Mouse (Mus musculus) NIH3T3 (cell line): Measurements from ENCODE around the gene Rab2b.
"Not testable (repeated sequence)": the region's sequence is repeated elsewhere in the genome, so short reads cannot be mapped to it uniquely, and the experiment has no call there.

Experiments used
- DNase-seq: peaks from one replicate; pipeline ENCODE4 v3.0.0-alpha.2; 2012; ENCODE audit warnings: low read depth

The Rab2b gene

DNA sequence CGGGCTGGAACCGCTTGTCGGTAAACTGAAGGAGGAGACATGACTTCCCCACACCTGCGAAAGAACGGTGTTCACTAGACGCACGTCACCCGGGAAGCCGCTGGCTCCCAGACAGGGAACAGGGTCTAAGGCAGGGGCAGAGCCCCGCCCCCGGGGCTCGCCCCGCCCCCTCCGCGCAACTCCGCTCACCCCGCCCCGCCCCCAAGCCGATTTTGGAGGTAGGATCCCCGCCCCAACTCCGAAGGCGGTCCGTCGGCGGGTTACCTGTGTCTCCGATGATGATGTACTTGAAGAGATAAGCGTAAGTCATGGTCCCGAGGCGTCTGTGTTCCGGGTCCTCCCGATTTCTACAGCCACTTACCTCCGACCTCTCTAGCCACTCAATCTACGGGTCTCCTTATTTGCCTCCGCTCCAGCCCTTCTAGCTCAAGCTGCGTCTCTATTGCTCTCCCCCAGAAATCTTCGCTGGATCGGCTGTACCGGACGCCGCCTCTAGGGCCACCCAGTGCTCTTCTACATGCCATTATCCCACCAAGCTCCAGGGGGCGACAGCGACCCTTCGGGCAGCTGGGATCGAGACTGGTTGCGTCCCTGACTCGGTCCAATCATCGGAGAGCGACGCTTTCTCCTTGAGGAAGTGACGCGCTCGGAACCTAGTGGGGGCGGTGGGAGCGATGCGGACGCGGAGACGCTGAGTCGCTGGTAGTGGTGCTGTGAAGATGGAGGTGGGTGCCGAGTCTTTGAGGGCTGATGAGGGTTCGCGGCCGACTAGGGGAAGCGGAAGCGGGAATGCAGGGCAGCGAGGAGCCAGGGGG is at the start of gene Rab2b, which contains the start of gene Tox4:
Gene Rab2b (minus strand): TSS at position 614 of the 815 bp plus-strand sequence.
Gene Tox4 (plus strand): TSS at position 215 of the 815 bp plus-strand sequence.
- peak; percentile 98 for DNase-seq

DNA sequence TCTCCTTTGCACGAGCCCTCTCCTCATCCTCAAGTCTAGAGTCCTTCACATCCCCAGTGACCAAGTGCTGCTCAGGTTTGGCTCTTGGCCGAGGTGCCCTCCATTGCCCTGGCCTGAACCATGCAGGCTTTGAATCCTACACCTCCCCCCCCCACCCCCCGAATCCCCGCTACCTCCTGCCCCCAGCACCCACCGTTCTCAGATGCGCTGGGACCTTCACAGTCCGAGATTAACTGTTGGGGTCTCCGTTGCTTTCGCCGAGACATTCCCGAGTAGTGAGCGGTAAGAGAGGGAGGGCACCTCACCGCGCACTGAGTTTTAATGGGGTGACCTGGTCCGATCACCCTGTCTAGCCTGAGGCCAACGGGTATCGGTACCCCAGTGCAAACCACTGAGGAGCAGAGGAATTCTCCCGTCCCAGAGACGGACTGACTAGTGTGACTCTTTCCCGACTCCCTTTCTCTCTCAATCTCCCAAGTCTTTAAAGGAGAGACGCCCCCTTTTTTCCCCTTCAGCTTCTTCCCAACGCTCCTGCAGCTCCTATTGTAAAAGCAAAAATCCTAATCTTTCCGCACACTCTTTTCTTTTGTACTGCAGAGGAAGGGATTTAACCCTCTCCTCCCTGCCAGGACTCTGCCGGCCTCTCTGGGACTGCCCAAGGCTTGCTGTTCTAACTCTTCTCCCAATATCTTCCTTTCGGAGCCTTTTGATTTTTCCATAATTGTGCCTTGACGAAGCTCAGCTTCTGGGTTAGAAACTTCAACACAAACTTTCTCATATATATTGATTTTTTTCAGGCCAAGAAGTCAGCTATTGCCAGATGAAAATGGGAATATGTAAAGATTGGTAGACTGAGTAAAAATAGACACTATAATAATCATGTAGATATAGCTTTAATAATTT is 48.8 kb upstream of the Rab2b start, which contains the start of gene Sall2:
Gene Sall2 (minus strand): TSS at position 853 of the 903 bp plus-strand sequence.
- DNase-seq, result no peak

DNA sequence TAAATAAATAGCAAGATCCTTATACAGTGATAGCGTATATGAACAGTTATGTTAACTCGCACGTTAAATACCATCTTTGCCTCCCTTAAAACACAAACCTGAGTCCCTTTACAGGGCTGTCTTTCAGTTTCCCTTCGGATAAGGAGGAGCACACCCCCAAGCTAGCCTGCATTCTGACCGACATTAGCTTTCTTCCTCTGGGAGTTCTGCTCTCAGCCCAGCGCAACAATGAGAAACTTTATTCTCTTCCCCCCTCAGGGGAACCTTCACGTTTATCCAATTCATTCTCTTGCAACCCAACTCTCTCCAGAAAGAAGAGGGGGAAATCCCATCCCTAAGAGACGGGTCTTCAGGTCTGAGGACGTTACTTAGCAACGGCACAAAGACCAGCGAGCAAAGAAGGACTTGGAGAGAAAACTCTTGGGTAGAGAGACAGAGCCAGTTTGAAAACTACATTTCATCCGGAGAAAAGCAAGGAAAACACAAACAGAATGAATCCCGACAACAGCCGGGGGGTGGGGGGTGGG is 48.1 kb upstream of the Rab2b start:
- no peak for DNase-seq

DNA sequence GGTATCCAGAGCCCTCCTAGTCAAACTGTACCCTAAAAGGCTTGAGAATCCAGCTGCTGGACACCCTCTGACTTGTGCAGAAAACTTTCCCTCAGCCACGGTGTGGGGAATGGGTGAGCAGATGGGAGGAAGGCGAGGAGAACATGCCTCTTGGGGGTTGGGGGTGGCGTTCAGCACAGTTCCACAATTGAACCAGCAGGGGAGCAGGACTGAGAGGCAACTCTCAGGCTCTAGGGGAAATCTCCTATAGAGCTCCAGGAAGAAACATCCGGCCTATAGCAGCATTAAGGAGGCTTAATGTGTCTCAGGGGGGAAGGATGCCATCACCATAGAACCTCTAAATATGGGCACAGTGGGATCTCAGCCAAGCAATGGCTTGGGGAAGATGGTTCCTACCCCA is 46.5 kb upstream of the Rab2b start:
- no peak for DNase-seq

DNA sequence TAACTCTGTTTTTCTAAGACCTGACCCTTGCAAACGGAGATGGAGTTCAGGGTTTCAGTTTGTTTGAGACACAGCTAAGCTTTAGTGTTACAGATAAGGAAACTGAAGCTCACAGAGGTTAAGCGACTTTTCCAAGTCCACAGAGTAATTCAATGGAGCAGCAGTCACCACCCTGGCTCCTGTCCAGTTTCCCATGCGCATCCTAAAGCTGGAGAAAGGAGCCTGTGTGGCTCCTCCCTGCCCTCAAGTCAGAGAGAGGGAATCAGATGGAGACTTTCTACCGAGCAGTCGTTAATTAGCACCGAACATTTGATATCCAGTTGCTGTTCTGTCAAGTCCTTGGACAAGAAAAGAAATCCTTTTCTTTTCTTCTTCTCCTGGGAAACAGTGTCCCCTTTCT is 40.0 kb upstream of the Rab2b start:
- peak; percentile 30 for DNase-seq

DNA sequence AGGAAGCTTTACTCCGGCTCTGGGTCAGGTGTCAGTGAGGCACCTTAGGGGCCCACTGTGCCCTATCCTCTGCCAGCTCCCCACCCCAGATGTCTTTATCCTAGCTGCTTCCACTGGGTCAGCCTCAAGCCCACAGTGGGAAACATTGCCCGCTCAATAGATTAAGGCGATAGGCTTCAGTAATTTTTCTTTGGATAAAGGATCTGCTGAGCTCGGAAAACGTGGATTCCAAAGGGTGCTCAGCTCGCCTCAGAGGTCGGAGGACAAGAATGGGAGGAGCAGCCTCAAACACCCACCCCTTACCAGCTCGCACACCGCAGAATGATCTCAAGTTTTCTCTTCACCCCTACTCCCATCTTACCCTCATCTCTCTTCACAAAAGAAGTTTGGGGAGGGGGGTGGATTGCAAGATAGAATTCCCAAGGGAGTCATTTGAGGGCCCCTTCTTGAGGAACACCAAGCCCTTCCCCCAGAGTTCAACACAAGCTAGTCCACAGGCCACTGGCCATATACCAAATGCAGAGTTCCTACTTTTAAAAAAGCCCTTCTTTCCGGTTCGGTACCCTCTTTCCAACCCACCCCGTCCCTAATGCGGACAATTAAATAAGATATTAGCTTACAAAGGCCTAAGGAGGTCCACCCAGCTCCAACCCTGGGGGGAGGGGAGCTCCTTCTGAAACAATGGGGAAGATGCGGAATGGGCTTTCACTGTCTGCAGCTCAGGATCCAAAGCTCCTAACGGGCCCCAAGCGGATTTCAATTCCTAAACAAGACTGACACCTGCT is 37.3 kb upstream of the Rab2b start:
- DNase-seq, result peak; percentile 20

DNA sequence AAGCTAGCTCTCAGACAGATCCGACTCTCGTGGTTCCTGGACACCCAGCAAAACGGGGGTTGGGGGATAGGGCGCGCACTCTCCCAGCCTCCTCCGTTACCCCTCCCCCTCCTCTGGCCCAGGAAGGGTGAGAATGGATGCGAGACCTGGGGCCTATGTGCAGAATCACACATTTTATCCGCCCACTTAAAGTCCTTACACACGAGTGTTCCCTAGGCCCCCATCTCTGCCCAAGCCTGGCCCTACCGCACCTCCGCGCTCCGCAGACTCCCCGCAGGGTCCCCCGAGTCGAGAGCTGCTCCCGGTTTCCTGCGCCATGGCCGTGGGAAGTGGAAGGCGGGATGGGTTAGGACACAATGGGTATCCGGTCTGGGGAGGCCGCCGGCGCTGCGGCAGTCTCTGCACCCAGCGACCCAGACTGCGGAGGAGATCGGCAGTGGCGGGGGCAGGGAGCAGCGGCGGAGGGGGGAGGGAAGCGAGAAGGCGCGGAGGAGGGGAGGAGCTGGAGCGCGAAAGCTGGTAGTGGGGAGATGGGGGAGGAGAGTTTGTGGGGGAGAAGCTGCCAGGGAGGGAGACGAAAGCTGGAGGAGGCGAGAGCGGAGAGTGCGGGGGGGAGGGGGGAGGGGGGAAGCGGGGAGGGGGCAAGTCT is 36.6 kb upstream of the Rab2b start:
- peak; percentile 74 for DNase-seq

DNA sequence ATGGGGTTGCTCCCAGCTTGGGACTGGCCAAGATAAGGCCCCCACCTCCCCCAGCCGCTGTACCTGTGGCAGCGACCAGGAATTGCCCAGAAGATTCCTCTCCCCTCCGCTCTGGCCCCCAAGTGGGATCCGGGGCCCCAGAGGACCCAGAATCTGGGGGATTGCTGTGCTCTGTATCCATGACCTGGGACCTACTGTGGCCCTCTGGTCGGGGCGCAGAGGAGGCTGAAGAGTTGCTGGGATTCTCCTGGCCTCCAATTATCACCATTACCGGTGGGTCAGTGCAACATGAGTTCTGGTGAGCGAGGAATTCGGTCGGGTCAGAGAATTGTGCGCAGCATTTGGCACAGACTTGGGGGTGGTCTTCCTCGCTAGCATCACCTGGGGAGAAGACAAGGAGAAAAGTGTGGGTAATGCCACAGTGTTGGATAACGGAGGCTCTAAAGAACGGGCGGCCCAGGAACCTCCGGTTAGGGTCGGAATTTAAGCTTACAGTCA is 36.0 kb upstream of the Rab2b start:
- DNase-seq, result no peak

DNA sequence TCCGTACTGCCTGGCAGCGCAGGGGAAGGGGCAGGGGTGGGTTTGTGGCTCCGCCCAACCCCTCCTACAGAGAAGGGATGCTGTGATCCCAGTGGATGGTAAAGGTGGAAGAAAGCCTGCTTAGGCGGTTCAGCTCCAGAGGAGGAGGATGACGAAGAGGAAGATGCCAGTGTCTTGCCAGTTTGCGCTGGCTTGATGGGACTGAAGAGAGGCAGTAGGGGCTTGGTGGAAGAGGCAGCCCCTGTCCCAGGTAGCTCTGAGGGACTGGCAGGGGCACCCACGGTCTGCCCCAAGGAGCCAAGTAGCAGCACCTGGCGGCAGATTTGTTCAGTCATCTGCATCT is 35.4 kb upstream of the Rab2b start:
- DNase-seq, result no peak

DNA sequence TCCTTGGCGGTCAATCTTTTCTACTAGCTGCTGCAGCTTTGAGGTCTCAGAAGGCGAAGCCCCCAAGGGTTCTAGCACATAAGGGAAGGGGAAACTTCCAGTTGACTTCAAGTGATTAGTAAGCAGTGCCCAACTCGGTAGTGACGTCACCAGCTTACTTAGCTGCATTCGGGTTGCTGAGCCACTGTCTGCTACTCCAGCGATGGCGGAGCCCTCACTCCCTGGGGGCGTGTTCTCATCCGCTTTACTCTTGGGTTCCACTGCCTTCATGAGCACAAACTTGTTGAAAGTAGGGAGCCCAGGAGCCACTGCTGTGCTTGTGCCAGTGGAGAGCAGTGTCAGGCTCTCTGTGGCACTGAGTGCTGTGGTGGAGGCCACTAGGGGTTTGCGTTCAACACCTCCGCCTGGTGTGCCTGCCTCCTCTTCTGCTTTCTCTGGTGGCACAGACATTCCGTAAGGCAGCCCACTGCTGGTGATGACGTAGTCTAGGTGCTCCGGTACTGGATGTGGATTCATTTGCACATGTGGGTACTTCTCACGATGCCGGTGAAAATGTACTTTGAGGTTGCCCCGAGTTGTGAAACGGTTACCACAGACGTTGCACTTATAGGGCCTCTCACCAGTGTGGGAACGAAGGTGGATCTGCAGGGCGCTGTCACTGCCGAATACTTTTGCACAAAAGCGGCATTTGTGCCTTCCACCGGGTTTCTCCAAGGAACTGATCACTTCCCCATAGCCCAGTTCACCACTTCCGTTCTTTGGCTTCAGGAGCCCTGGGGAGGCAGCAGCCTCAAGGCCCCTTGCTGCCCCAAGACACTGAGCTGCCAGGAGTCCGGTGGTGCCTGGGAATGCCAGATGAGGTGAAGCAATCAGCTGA is 34.8 kb upstream of the Rab2b start:
- no peak for DNase-seq

DNA sequence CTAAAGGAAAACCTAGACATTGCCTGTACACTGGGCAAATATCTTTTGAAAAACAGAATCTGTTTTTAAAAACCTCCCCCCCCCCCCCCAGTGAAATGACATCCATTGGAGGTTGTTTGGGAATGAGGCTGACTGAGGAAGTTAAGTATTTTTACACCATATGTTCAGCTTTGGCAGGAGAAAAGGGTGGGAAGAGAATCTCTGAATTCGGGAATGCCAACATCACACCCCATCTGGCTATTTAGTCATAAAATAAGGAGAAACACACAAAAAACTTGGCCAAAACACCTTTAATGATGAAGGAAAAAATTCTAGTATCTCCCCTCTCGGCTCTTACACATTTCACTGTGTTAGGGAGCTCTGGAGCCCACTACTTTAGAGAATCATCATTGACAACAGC is 31.6 kb upstream of the Rab2b start:
- DNase-seq, result no peak

DNA sequence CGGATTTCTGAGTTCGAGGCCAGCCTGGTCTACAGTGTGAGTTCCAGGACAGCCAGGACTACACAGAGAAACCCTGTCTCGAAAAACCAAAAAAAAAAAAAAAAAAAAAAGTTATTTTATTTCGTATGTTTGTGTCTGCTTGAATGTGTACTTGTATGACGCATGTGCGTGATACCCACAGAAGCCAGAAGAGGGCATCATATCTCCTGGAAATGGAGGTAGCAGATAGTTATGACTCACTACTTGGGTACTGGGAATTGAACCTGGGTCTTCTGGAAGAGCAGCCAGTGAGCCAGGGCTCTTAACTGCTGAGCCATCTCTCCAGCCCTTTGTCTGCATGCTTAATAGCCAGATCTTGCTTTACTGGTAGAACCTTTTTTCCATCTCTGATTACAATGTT is 31.0 kb upstream of the Rab2b start:
- peak; percentile 36 for DNase-seq

DNA sequence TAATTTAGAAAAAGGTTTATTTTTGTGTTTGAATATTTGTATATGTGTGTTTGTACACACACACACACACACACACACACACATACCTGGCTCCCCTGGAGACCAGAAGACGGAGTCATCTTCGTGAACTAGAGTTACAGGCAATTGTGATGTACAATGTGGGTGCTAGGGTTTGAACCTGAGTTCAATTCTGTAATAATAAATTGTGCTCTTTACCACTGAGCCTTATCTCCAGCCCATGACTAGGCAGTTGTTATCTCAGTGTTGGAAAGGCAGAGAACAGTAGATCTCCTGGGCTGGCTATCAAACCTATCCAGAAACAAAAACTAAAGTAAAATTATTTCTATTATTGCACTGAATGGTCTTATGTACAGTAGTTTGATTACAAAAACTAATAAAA is 26.8 kb upstream of the Rab2b start:
- no peak for DNase-seq

DNA sequence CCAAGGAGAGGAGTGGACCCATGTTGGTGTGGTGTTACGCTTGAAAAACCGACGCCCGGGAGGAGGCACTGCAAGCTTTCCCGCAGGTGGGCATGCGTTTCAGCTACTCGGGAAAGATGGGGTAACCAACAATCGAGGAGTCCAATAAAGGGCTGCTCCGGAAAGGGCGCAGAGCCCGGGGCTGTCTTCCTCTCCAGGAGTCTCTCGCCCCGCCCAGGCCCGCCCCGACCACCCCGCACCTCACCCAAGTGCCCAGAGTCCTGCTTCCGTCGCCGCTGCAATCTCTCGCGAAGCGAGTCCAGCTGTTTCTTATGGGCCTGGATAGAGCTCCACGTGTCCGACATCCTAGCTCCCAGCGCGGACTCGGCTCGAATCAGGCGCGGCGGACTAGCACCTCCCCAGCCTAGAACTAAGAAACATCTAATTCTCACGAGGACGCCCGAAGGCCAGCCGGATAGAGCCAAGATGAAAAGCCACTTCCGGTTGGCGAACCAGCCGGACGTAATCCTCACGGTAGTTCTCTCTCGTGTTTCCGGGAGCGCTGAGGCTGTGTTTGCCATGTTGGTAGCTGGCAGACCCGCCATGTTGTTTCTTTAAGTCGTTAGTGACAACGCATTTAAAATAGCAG is 25.4 kb upstream of the Rab2b start, which contains the start of gene Mettl3:
Gene Mettl3 (minus strand): TSS at position 485 of the 628 bp plus-strand sequence.
- DNase-seq, result peak; percentile 98

DNA sequence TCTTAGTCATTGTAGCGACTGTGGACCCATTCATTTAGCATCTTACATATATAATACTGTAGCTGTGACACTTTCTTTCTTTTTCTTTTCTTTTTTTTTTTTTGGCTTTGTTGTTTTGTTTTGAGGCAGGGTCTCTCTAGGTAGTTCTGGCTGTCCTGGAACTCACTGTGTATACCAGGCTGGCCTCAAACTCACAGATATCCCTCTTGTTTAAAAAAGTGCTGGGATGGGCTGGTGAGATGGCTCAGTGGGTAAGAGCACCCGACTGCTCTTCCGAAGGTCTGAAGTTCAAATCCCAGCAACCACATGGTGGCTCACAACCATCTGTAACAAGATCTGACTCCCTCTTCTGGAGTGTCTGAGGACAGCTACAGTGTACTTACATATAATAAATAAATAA is 24.2 kb upstream of the Rab2b start:
- not testable (repeated sequence) for DNase-seq

DNA sequence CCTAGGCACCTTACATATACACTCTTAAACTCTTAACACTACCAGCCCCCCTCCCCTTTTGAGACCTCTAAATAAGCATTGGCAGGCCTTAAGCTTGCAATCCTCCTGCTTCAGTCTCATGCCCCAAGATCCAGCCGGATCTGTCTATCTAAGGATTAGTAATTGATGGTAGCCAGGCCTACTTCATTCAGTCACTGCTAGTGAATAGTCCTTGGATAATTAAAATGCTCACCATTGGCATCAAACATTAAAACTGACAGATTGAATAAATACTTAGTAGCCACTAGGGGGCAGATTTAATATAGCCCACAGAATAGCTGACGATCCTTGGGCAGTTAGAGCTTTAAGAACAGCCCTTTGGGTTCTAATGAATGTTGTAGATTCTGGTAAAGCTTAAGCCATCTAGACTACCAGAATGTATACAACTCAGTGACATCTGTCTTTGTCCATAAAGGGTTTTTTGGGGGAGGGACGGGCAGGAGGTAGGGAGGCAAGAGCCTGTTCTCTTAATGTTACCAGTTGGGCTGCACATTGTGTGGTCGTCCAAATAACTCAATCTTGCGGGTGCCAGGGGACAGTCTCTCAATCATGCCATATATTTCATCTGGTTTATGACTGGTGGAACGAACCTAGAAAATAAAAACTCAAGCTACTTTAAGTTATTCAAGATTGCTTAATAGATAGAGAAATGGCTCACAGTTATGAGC is 16.4 kb upstream of the Rab2b start:
- peak; percentile 52 for DNase-seq

DNA sequence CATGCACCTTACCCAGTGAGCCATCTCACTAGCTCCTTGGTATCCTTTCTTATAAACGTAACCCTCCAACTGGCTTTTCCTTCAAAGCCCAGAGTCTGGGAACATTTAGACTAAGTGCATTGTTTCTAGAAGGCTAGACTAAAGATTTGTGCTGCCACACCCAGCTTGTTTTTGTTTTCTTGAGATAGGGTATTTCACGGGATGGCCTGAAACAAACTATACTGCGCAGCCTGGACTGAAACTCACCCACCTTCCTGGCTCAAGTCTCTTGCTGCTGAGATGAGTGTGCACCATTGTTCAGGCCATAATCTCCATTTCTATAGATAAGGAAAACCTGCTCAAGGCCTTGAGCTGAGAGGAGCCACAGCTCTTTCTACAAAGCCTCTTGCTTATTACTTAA is 4.8 kb upstream of the Rab2b start:
- DNase-seq, result no peak

DNA sequence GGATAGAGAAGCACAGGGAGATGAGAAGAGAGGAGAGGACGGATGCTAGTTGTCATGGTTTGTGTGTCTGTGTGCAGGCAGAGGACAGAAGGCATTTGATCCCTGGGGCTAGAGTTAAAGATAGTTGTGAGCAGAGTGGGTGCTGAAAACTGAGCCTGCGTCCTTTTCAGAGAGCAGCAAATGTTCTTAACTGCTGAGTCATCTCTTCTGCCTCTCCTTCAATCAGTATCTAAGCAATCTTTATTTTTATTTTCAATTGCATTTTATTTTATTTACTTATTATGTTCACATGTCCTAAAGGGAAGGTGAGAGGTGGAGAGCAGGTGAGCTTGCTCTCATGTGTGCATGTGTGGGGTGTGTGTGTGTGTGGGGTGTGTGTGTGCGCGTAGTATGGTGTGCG is 4.3 kb upstream of the Rab2b start:
- DNase-seq, result no peak

DNA sequence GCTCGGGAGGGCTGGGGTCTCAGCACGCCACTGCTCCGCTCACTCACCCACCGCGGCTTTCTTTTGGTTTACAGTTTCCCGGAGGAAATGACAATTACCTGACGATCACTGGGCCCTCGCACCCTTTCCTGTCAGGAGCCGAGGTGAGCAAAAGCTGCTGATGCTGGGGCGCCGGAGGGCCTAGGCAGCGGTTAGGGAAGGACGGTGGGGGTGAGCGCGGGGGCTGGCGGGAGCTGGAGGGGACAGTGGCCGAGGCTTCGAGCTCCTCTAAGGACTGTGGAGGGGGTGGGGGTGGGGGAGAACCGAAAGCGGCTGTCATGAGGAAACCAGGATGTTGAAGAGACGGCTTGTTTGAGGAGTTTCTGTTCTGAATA is 389 bp upstream of the Rab2b start:
- DNase-seq, result peak; percentile 9
